Mouse (Mus musculus) embryonic facial prominence, embryonic 15.5 days (tissue): ENCODE measurements around the gene Erc2. TPM values are rescaled to one million over a fixed set of nuclear protein-coding genes. Genes with fewer than 3 reads are reported as not detected.

Experiments used
- ATAC-seq: fragments of 200-750 bp; cut with Nextera tagmentation; 2 replicates; pipeline ENCODE4 v1.8.0; 2017; ENCODE audit warnings: low read depth, moderate TSS enrichment; ENCODE audit not compliant: insufficient number of reproducible peaks, low FRiP score, low TSS enrichment
- H3K27ac ChIP-seq: fragments of 300-500 bp; sonication (generic); replicated peaks from 2 replicates; pipeline ENCODE4 v1.5.1; 2015; ENCODE audit warnings: mild to moderate bottlenecking, inconsistent platforms
- H3K27me3 ChIP-seq: fragments of 300-500 bp; sonication (generic); 2 replicates; pipeline ENCODE4 v1.6.1; 2015; ENCODE audit warnings: inconsistent platforms
- H3K36me3 ChIP-seq: fragments of 300-500 bp; sonication (generic); 2 replicates; pipeline ENCODE4 v1.6.1; 2015; ENCODE audit warnings: mild to moderate bottlenecking, inconsistent platforms
- H3K4me1 ChIP-seq: fragments of 300-500 bp; sonication (generic); 2 replicates; pipeline ENCODE4 v1.6.1; 2015; ENCODE audit warnings: inconsistent platforms
- H3K4me2 ChIP-seq: fragments of 300-500 bp; sonication (generic); replicated peaks from 2 replicates; pipeline ENCODE4 v1.6.1; 2015; ENCODE audit warnings: mild to moderate bottlenecking, inconsistent platforms
- H3K4me3 ChIP-seq: fragments of 300-500 bp; sonication (generic); replicated peaks from 2 replicates; pipeline ENCODE4 v1.5.1; 2015; ENCODE audit warnings: mild to moderate bottlenecking, inconsistent platforms
- H3K9ac ChIP-seq: fragments of 300-500 bp; sonication (generic); 2 replicates; pipeline ENCODE4 v1.6.1; 2015; ENCODE audit warnings: inconsistent platforms
- H3K9me3 ChIP-seq: fragments of 300-500 bp; sonication (generic); replicated peaks from 2 replicates; pipeline ENCODE4 v1.6.1; 2016; ENCODE audit warnings: inconsistent platforms
- WGBS: fragments of 180-500 bp; shearing (Covaris S2); methylation state at CpG from one replicate; pipeline ENCODE4 v1.1.7; 2015; 5-methylcytosine and 5-hydroxymethylcytosine counted together
- polyA plus RNA-seq: library from polyadenylated mRNA; unstranded; fragments of >200 nt; fragmentation: Nextera tagmentation; extraction: Ambion mirVana; gene quantifications from 2 replicates; pipeline ENCODE4 v1.2.1, GENCODE M21; 2015

Gene Erc2
- polyA plus RNA-seq, 1 experiment from 2014 or later, result 7.1 TPM

DNA sequence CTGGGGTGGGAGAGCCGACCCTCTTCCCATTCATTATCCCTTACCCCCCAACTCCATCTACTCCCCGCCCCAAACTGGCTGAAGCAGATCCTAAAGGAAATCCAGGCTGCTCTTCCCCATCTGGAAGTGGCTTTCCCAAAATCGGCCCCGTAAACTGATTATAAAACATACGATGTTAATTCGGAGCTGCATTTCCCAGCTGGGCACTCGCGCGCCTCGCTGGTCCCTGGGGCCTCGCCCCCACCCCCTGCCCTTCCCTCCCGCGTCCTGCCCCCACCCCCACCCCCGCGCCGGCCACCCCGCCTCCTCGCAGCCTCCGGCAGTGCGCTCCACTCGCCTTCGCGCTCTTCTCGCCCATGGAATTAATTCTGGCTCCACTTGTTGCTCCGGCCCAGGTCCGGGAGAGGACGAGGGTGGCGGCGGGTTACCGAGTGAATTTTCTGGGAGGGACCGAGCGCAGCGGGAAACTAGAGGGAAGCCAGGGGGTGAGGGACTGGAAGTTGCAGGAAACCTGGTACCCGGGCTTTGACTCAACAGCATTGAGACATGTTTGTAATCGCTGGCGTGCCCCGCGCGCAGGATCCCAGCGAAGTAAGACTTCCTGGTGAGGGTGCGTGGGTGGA, 888.9 kb downstream of the Erc2 start:
- peaks cover 22% of the 10 kb centered on the region for H3K4me1 ChIP-seq
- peak overlapping the region; percentile 76 for H3K4me2 ChIP-seq
- peak; percentile 40; the same call in 1 of the 2 replicates for ATAC-seq
- under 1% methylated on average over 41 of the region's 41 CpGs for WGBS
- no peaks in the 10 kb centered on the region for H3K9me3 ChIP-seq
- peak overlapping the region; percentile 99 for H3K27ac ChIP-seq
- H3K36me3 ChIP-seq, result no peaks in the 10 kb centered on the region; the same call in 1 of the 2 replicates
- peak overlapping the region; percentile 90 for H3K9ac ChIP-seq
- no peaks in the 10 kb centered on the region for H3K27me3 ChIP-seq
- peak overlapping the region; percentile 75 for H3K4me3 ChIP-seq

- peaks cover 37% of the 10 kb centered on the region for H3K4me1 ChIP-seq
- H3K9ac ChIP-seq, result peak overlapping the region; percentile 90
These were observed 890.8 kb downstream of the Erc2 start for GRCm38 (mm10) chr14:28512805-28513590.

DNA sequence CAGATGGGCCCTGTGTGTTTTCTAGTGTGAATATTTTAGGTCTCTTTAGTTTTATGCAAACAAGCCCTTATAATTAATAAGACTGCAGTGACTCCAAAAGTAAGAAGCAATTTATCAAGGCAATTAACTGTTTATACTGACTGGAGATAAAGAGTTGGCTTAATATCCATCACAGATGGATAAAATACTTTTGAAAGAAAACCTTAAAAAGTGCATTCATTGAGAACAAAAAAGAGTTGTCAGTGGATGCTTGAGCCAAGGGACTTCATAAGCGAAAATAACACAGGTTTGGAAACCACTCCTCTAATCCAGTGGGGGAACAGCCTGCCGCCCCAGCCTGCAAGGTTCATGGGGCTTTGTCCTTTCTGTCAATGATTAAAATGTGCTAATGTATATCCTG, 891.9 kb downstream of the Erc2 start:
- Histone ChIP-seq H3K27ac (peak overlapping the region; percentile 84), H3K9ac (peak overlapping the region; percentile 35; the same call in 1 of the 2 replicates), H3K4me1 (peaks cover 42% of the 10 kb centered on the region), H3K36me3 (peaks cover 7% of the 10 kb centered on the region), H3K4me2 (peak overlapping the region; percentile 76), H3K27me3 (no peaks in the 10 kb centered on the region), H3K4me3 (peak overlapping the region; percentile 75), H3K9me3 (no peaks in the 10 kb centered on the region)
- ATAC-seq, result no peak
- WGBS, result 46% methylated on average over 2 of the region's 2 CpGs

More at GRCm38 (mm10) chr14:28512805-28513590, 890.8 kb downstream of the Erc2 start:
- Histone ChIP-seq H3K4me3 (peak overlapping the region; percentile 75), H3K27ac (peak overlapping the region; percentile 99), H3K9me3 (no peaks in the 10 kb centered on the region), H3K27me3 (no peaks in the 10 kb centered on the region), H3K4me2 (peak overlapping the region; percentile 76), H3K36me3 (peaks cover 5% of the 10 kb centered on the region)
- ATAC-seq, result no peak
- WGBS, result 55% methylated on average over 5 of the region's 5 CpGs

DNA sequence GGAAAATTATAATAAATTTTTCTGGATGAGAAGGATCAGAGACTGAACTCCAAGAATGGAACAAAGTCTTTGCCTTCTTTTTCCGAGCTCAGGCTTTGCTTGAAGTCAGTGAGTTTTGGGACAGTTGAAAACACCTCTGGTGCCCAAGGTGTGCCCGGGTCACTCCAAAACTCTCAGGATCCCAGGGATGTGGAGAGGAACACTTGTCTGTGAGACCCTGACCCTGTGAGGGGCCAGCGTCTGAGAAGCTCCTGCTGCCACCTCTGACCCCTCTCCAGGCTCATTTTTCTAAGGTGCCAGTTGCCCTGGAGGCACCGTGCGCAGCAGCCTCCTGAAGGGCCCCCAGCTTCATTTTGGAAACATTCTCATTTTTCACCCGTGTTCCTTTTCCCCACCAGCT, 893.1 kb downstream of the Erc2 start:
- peak overlapping the region; percentile 84 for H3K27ac ChIP-seq
- H3K4me1 ChIP-seq, result peaks cover 45% of the 10 kb centered on the region
- H3K9ac ChIP-seq, result peak overlapping the region; percentile 31
- peaks cover 17% of the 10 kb centered on the region for H3K36me3 ChIP-seq
- no peak for ATAC-seq
- WGBS, result 29% methylated on average over 6 of the region's 6 CpGs
- peak overlapping the region; percentile 75 for H3K4me3 ChIP-seq
- H3K9me3 ChIP-seq, result no peaks in the 10 kb centered on the region
- no peaks in the 10 kb centered on the region for H3K27me3 ChIP-seq
- peak overlapping the region; percentile 76 for H3K4me2 ChIP-seq

DNA sequence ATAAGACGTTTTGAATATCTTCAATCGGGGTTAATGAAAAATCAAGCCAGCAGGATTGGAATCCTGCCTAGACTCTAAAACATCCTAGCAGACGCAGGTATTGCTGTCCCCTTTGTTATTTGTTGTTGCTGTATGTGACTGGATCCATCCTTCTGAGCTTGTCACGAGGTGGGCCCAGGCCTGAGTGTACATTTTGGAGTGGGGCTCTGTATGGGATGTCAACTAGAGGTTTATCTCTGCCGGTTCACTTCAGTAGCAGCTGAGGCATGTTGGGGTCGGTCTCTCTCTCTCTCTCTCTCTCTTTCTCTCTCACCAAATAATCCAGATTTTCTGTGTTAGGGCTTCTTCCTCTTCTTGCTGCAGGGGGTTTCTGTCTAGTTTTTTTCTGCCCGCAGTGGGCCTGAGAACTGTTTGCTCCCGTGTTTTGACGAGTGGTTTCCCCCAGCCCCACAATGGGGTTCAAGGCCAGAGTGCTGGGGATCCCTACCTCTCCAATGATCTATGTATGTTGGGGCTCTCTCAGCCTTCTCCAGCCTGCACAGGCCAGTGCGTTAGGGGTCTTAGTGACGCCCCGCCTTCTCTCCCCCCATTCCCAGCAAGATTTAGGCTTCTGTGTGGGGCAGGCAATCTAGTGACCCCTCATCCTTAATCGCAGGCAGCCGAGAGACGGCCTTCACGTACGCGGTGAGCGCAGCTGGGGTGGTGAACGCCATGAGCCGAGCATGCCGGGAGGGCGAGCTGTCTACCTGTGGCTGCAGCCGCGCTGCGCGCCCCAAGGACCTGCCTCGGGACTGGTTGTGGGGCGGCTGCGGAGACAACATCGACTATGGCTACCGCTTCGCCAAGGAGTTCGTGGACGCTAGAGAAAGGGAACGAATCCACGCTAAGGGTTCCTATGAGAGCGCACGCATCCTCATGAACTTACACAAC, 895.7 kb downstream of the Erc2 start:
- H3K4me2 ChIP-seq, result peak overlapping the region; percentile 76
- no peaks in the 10 kb centered on the region for H3K27me3 ChIP-seq
- H3K36me3 ChIP-seq, result peaks cover 37% of the 10 kb centered on the region
- ATAC-seq, result no peak
- H3K4me3 ChIP-seq, result peak overlapping the region; percentile 22
- H3K9ac ChIP-seq, result no peak overlapping the region
- H3K27ac ChIP-seq, result peak overlapping the region; percentile 84
- H3K9me3 ChIP-seq, result no peaks in the 10 kb centered on the region
- H3K4me1 ChIP-seq, result peaks cover 49% of the 10 kb centered on the region
- 51% methylated on average over 39 of the region's 39 CpGs for WGBS

- 0 out of 2 replicates have a peak overlapping the region, but pooled peaks have one; percentile 44 for H3K27ac ChIP-seq
- no peaks in the 10 kb centered on the region for H3K9me3 ChIP-seq
- no peak overlapping the region for H3K4me2 ChIP-seq
- peaks cover 45% of the 10 kb centered on the region for H3K36me3 ChIP-seq
- WGBS, result 73% methylated on average over 1 of the region's 1 CpGs
- no peak overlapping the region for H3K9ac ChIP-seq
- ATAC-seq, result no peak
- H3K4me3 ChIP-seq, result no peak overlapping the region
- H3K27me3 ChIP-seq, result no peaks in the 10 kb centered on the region
- peaks cover 50% of the 10 kb centered on the region for H3K4me1 ChIP-seq
These were observed 898.9 kb downstream of the Erc2 start for GRCm38 (mm10) chr14:28521106-28521505.

GRCm38 (mm10) chr14:28522611-28523010, 900.4 kb downstream of the Erc2 start:
- Histone ChIP-seq H3K4me2 (no peak overlapping the region), H3K36me3 (peaks cover 40% of the 10 kb centered on the region), H3K27me3 (no peaks in the 10 kb centered on the region), H3K4me3 (no peak overlapping the region), H3K27ac (peak overlapping the region; percentile 51; the same call in 1 of the 2 replicates), H3K9ac (no peak overlapping the region), H3K4me1 (peaks cover 45% of the 10 kb centered on the region), H3K9me3 (no peaks in the 10 kb centered on the region)
- WGBS, result 60% methylated on average over 21 of the region's 21 CpGs
- ATAC-seq, result no peak

DNA sequence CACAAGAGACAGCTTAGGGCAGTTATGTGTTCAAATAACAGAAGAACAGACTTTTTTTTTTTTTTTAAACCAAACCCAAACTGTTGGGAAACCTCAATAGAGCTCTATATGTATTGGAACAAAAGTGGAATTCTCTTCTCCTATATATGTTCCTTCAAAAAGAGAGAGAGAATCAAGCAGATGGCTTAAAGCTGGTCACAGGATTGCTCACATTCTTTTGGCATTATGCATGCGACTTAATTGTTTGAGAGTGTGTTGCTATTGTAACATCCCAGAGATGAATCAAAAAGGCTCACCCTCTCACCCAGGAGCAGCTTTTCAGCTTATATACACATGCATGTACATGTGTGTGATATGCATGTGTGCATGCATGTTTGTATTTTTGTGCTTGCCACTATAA, 903.3 kb downstream of the Erc2 start:
- ATAC-seq, result no peak
- no peak overlapping the region for H3K4me2 ChIP-seq
- H3K9me3 ChIP-seq, result no peaks in the 10 kb centered on the region
- 29% methylated on average over 1 of the region's 1 CpGs for WGBS
- no peak overlapping the region for H3K4me3 ChIP-seq
- H3K4me1 ChIP-seq, result peaks cover 27% of the 10 kb centered on the region
- H3K36me3 ChIP-seq, result peaks cover 26% of the 10 kb centered on the region
- H3K27me3 ChIP-seq, result no peaks in the 10 kb centered on the region
- peak overlapping the region; percentile 63 for H3K27ac ChIP-seq
- no peak overlapping the region for H3K9ac ChIP-seq

Other genes with a start within 250 kb of the Erc2 start
- gene Fam208a, start 193.6 kb upstream of the Erc2 start, polyA plus RNA-seq, result 11.4 and 13.3 TPM in 2 replicates
- 11.8 and 14.5 TPM in 2 replicates for gene Ccdc66, start 114.0 kb upstream of the Erc2 start, polyA plus RNA-seq